Comparison of ENCODE assay signal across 21 mouse cellular contexts in genomic region chr9:34561281-34561680, GRCm38 (mm10).
"Had no signal": no experiment of that assay in that cellular context is flagged by ENCODE, and none has a peak within 500 bp of the region (broad histone marks: within the 10 kb centered on the region; RNA-seq: fewer than 3 reads in every experiment).

No protein-coding gene starts in this region.

- H3K27ac ChIP-seq: liver, embryonic 15.5 days; lung, embryonic 15.5 days; macrophage; neural tube, embryonic 13.5 days had no signal

- H3K4me3 ChIP-seq: liver, embryonic 15.5 days; lung, embryonic 15.5 days; megakaryocyte, embryonic 14.5 days; midbrain, embryonic 13.5 days; midbrain, embryonic 15.5 days; neural tube, embryonic 13.5 days had no signal

- ATAC-seq: liver, postnatal 0 days; lung, postnatal 0 days; midbrain, embryonic 13.5 days; midbrain, embryonic 15.5 days had no signal

- H3K4me1 ChIP-seq: liver, embryonic 15.5 days; megakaryocyte, embryonic 14.5 days had no signal

- H3K36me3 ChIP-seq: liver, embryonic 15.5 days; lung, embryonic 15.5 days; midbrain, embryonic 13.5 days; midbrain, embryonic 15.5 days; neural tube, embryonic 13.5 days had no signal

- H3K9ac ChIP-seq: liver, embryonic 15.5 days; liver, postnatal 0 days; lung, embryonic 15.5 days; midbrain, embryonic 13.5 days; midbrain, embryonic 15.5 days; neural tube, embryonic 13.5 days had no signal

- H3K4me2 ChIP-seq: liver, embryonic 15.5 days; lung, embryonic 15.5 days; midbrain, embryonic 11.5 days; midbrain, embryonic 13.5 days; midbrain, embryonic 15.5 days; neural tube, embryonic 13.5 days had no signal

- H3K9me3 ChIP-seq: liver, embryonic 15.5 days; lung, embryonic 15.5 days; midbrain, embryonic 13.5 days; midbrain, embryonic 15.5 days; neural tube, embryonic 13.5 days had no signal

- DNase-seq: liver, postnatal 0 days; lung, adult 2 months; lung, postnatal 14 days; lung, postnatal 36 days; retina, postnatal 1 day; right cerebral cortex, adult 18-20 months; right cerebral cortex, postnatal 25 days; right cerebral cortex, postnatal 4 days; spleen, adult 18-20 months; thymus, adult 18-20 months; thymus, postnatal 14 days; thymus, postnatal 36 days had no signal

- H3K27me3 ChIP-seq: liver, embryonic 15.5 days; lung, embryonic 15.5 days; megakaryocyte, embryonic 14.5 days; midbrain, embryonic 15.5 days; neural tube, embryonic 13.5 days had no signal
